Mouse (Mus musculus) forebrain, embryonic 16.5 days (tissue): ENCODE data around the gene Tns3. TPM values are rescaled to one million over a fixed set of nuclear protein-coding genes. Genes with fewer than 3 reads are reported as not detected.

ENCODE experiments used
- ATAC-seq: fragments of 200-750 bp; cut with Nextera tagmentation; 2 replicates; pipeline ENCODE4 v1.8.0; 2017; ENCODE audit warnings: mild to moderate bottlenecking, moderate library complexity
- H3K27ac ChIP-seq: fragments of 300-500 bp; sonication (generic); 2 replicates; pipeline ENCODE4 v1.5.1; 2014; ENCODE audit warnings: low read length, control low read depth
- H3K27me3 ChIP-seq: fragments of 300-500 bp; sonication (generic); replicated peaks from 2 replicates; pipeline ENCODE4 v1.6.1; 2014; ENCODE audit warnings: low read length; ENCODE audit not compliant: control insufficient read depth, insufficient read depth
- H3K36me3 ChIP-seq: fragments of 300-500 bp; sonication (generic); 2 replicates; pipeline ENCODE4 v1.6.1; 2014; ENCODE audit not compliant: control insufficient read depth, insufficient read depth
- H3K4me1 ChIP-seq: fragments of 300-500 bp; sonication (generic); replicated peaks from 2 replicates; pipeline ENCODE4 v1.6.1; 2014; ENCODE audit warnings: low read length; ENCODE audit not compliant: control insufficient read depth, insufficient read depth
- H3K4me2 ChIP-seq: fragments of 300-500 bp; sonication (generic); 2 replicates; pipeline ENCODE4 v1.6.1; 2014; ENCODE audit warnings: mild to moderate bottlenecking, low read length, control low read depth
- H3K4me3 ChIP-seq: fragments of 300-500 bp; sonication (generic); replicated peaks from 2 replicates; pipeline ENCODE4 v1.5.1; 2014; ENCODE audit warnings: mild to moderate bottlenecking, low read length, control low read depth
- H3K9ac ChIP-seq: fragments of 300-500 bp; sonication (generic); replicated peaks from 2 replicates; pipeline ENCODE4 v1.6.1; 2014; ENCODE audit warnings: low read depth, low read length, control low read depth
- H3K9me3 ChIP-seq: fragments of 300-500 bp; sonication (generic); 2 replicates; pipeline ENCODE4 v1.6.1; 2016; ENCODE audit warnings: low read length; ENCODE audit not compliant: control insufficient read depth
- WGBS: fragments of 180-500 bp; shearing (Covaris S2); extraction: QIAGEN DNeasy Blood & Tissue Kit; methylation state at CpG from one replicate; pipeline ENCODE4 v1.1.7; 2014; 5-methylcytosine and 5-hydroxymethylcytosine counted together
- polyA plus RNA-seq: library from polyadenylated mRNA; unstranded; fragments of >200 nt; fragmentation: Nextera tagmentation; extraction: Ambion mirVana; gene quantifications from 2 replicates; pipeline ENCODE4 v1.2.1, GENCODE M21; 2015

Gene Tns3
- polyA plus RNA-seq: 8.8 TPM in 2 replicates

GRCm38 (mm10) chr11:8664393-8664743 lies at the start of gene Tns3:
Gene Tns3 (minus strand): TSS chr11:8664535.
- Histone ChIP-seq H3K27ac (no peak within 1 kb of the TSS), H3K4me3 (peak within 1 kb of the TSS; percentile 65), H3K4me1 (peaks cover 11% of the 10 kb centered on the region), H3K9me3 (peaks cover 4% of the 10 kb centered on the region), H3K27me3 (no peaks in the 10 kb centered on the region), H3K9ac (peak within 1 kb of the TSS; percentile 76), H3K4me2 (peak within 1 kb of the TSS; percentile 80), H3K36me3 (no peaks in the 10 kb centered on the region)
- ATAC-seq: peak; percentile 61
- under 1% methylated on average over 37 of the region's 37 CpGs for WGBS

GRCm38 (mm10) chr11:8706246-8707041 lies 42.1 kb upstream of the Tns3 start:
- Histone ChIP-seq H3K27ac (no peak overlapping the region), H3K4me3 (no peak overlapping the region), H3K36me3 (no peaks in the 10 kb centered on the region), H3K4me1 (no peaks in the 10 kb centered on the region), H3K9me3 (no peaks in the 10 kb centered on the region), H3K9ac (no peak overlapping the region), H3K4me2 (no peak overlapping the region), H3K27me3 (no peaks in the 10 kb centered on the region)
- ATAC-seq: peak; percentile 52; the same call in 1 of the 2 replicates
- 69% methylated on average over 8 of the region's 8 CpGs for WGBS

GRCm38 (mm10) chr11:8705156-8705555 lies 40.8 kb upstream of the Tns3 start:
- Histone ChIP-seq H3K4me3 (no peak overlapping the region), H3K9me3 (no peaks in the 10 kb centered on the region), H3K27ac (no peak overlapping the region), H3K4me1 (no peaks in the 10 kb centered on the region), H3K9ac (no peak overlapping the region), H3K4me2 (no peak overlapping the region), H3K27me3 (no peaks in the 10 kb centered on the region), H3K36me3 (no peaks in the 10 kb centered on the region)
- WGBS: 85% methylated on average over 1 of the region's 1 CpGs
- ATAC-seq: no peak

- Histone ChIP-seq H3K36me3 (no peaks in the 10 kb centered on the region), H3K4me2 (no peak overlapping the region), H3K9ac (no peak overlapping the region), H3K9me3 (no peaks in the 10 kb centered on the region), H3K27ac (no peak overlapping the region), H3K4me1 (no peaks in the 10 kb centered on the region), H3K4me3 (no peak overlapping the region), H3K27me3 (no peaks in the 10 kb centered on the region)
- no peak for ATAC-seq
- WGBS: 78% methylated on average over 6 of the region's 6 CpGs
These were observed 39.5 kb upstream of the Tns3 start for GRCm38 (mm10) chr11:8703876-8704275.

- Histone ChIP-seq H3K36me3 (no peaks in the 10 kb centered on the region), H3K27me3 (no peaks in the 10 kb centered on the region), H3K9me3 (no peaks in the 10 kb centered on the region), H3K4me2 (no peak overlapping the region), H3K9ac (no peak overlapping the region), H3K4me3 (no peak overlapping the region), H3K4me1 (no peaks in the 10 kb centered on the region), H3K27ac (no peak overlapping the region)
- ATAC-seq: no peak
- 100% methylated on average over 2 of the region's 2 CpGs for WGBS
These were observed 38.2 kb upstream of the Tns3 start for GRCm38 (mm10) chr11:8702532-8702886.

- H3K27me3 ChIP-seq: no peaks in the 10 kb centered on the region
- no peaks in the 10 kb centered on the region for H3K36me3 ChIP-seq
- no peak overlapping the region for H3K4me2 ChIP-seq
- H3K4me1 ChIP-seq: no peaks in the 10 kb centered on the region
- ATAC-seq: no peak
- H3K27ac ChIP-seq: no peak overlapping the region
- no peak overlapping the region for H3K9ac ChIP-seq
- 85% methylated on average over 10 of the region's 10 CpGs for WGBS
- no peaks in the 10 kb centered on the region for H3K9me3 ChIP-seq
- no peak overlapping the region for H3K4me3 ChIP-seq
These were observed 37.7 kb upstream of the Tns3 start for GRCm38 (mm10) chr11:8701845-8702531.

- no peak for ATAC-seq
These were observed 37.1 kb upstream of the Tns3 start for GRCm38 (mm10) chr11:8701400-8701799.

GRCm38 (mm10) chr11:8700641-8701221 lies 36.4 kb upstream of the Tns3 start:
- Histone ChIP-seq H3K9ac (no peak overlapping the region), H3K27me3 (no peaks in the 10 kb centered on the region), H3K36me3 (no peaks in the 10 kb centered on the region), H3K4me3 (no peak overlapping the region), H3K4me2 (no peak overlapping the region), H3K4me1 (no peaks in the 10 kb centered on the region), H3K27ac (no peak overlapping the region), H3K9me3 (no peaks in the 10 kb centered on the region)
- ATAC-seq: no peak
- WGBS: 84% methylated on average over 8 of the region's 8 CpGs

More at GRCm38 (mm10) chr11:8701400-8701799, 37.1 kb upstream of the Tns3 start:
- Histone ChIP-seq H3K9ac (no peak overlapping the region), H3K4me3 (no peak overlapping the region), H3K27me3 (no peaks in the 10 kb centered on the region), H3K36me3 (no peaks in the 10 kb centered on the region), H3K4me2 (no peak overlapping the region), H3K9me3 (no peaks in the 10 kb centered on the region), H3K4me1 (no peaks in the 10 kb centered on the region), H3K27ac (no peak overlapping the region)
- WGBS: 85% methylated on average over 3 of the region's 3 CpGs

- no peaks in the 10 kb centered on the region for H3K9me3 ChIP-seq
- H3K9ac ChIP-seq: no peak overlapping the region
- H3K27ac ChIP-seq: no peak overlapping the region
- H3K36me3 ChIP-seq: no peaks in the 10 kb centered on the region
- no peak overlapping the region for H3K4me3 ChIP-seq
- no peaks in the 10 kb centered on the region for H3K4me1 ChIP-seq
- WGBS: 34% methylated on average over 5 of the region's 5 CpGs
- H3K27me3 ChIP-seq: no peaks in the 10 kb centered on the region
- no peak overlapping the region for H3K4me2 ChIP-seq
- ATAC-seq: no peak
These were observed 35.4 kb upstream of the Tns3 start for GRCm38 (mm10) chr11:8699777-8700176.
